In the genomic region with DNA sequence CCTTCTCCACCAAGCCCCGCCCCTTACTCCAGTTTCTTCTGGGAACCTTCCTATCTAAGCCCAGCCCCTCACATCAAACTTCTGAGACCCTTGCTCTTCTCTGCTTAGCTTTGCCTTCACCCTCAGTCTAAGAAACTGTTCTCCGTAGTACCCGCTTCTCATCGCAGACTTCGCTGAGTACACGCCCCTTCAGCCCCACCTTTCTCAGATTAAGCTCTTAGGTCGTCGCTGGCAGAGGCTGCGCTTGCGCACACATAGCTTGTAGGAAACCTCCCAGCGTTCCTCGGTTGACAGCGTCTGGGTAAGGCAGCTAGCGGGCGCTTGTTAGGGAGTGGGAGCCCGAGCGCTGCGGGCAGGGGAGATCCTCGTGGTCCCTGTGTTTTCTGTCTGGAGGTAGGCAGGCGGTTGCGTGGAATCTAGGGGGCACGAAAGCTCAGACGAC, we compare ENCODE assay signal across 8 mouse cellular contexts. TPM values are rescaled to one million over a fixed set of nuclear protein-coding genes. Genes with fewer than 3 reads are reported as not detected.
DNase-seq lines count a peak whose midpoint lies in the region; ATAC-seq and TF ChIP-seq lines count a peak whose summit lies in the region.

Gene Zfp78 (plus strand): TSS at position 234 of the 442 bp plus-strand sequence.

- TF ChIP-seq CTCF in E14TG2a.4 (conservative IDR thresholded peaks at IDR 0.05; ENCODE audit: low read length), result no peak

- peak within 1 kb of the TSS; percentile 80 for H3K4me2 ChIP-seq in heart, embryonic 14.5 days (ENCODE audit: low read length)
- peak within 1 kb of the TSS; percentile 72 for H3K4me2 ChIP-seq in midbrain, embryonic 14.5 days (ENCODE audit: low read length)

- H3K9ac ChIP-seq in heart, embryonic 14.5 days (ENCODE audit: low read length), result peak within 1 kb of the TSS; percentile 74
- H3K9ac ChIP-seq in midbrain, embryonic 14.5 days (replicated peaks; ENCODE audit: low read length), result peak within 1 kb of the TSS; percentile 72

- no peaks in the 10 kb centered on the region for H3K27me3 ChIP-seq in E14TG2a.4 (ENCODE audit: insufficient read depth, low read length)
- no peaks in the 10 kb centered on the region for H3K27me3 ChIP-seq in heart, embryonic 14.5 days (ENCODE audit: control insufficient read depth, insufficient read depth, low read length)
- no peaks in the 10 kb centered on the region for H3K27me3 ChIP-seq in limb, embryonic 10.5 days (ENCODE audit: low read depth, poor library complexity, severe bottlenecking)
- no peaks in the 10 kb centered on the region for H3K27me3 ChIP-seq in midbrain, embryonic 14.5 days (ENCODE audit: control insufficient read depth, insufficient read depth, low read length)

- H3K36me3 ChIP-seq in E14TG2a.4 (ENCODE audit: insufficient read depth, low read length), result no peaks in the 10 kb centered on the region
- no peaks in the 10 kb centered on the region for H3K36me3 ChIP-seq in heart, embryonic 14.5 days (ENCODE audit: control insufficient read depth, insufficient read depth, low read length)
- H3K36me3 ChIP-seq in limb, embryonic 10.5 days, result no peaks in the 10 kb centered on the region
- H3K36me3 ChIP-seq in midbrain, embryonic 14.5 days (ENCODE audit: control insufficient read depth, insufficient read depth, low read length), result no peaks in the 10 kb centered on the region

- H3K9me3 ChIP-seq in E14TG2a.4 (ENCODE audit: low read length), result no peaks in the 10 kb centered on the region
- H3K9me3 ChIP-seq in heart, embryonic 14.5 days (ENCODE audit: control insufficient read depth, low read length), result no peaks in the 10 kb centered on the region
- H3K9me3 ChIP-seq in limb, embryonic 10.5 days (replicated peaks), result no peaks in the 10 kb centered on the region
- H3K9me3 ChIP-seq in midbrain, embryonic 14.5 days (ENCODE audit: control insufficient read depth, low read length), result no peaks in the 10 kb centered on the region

- ATAC-seq in heart, embryonic 14.5 days (ENCODE audit: insufficient number of reproducible peaks, insufficient read depth, low FRiP score, low read depth), result peak; percentile 81
- peak; percentile 84 for ATAC-seq in midbrain, embryonic 14.5 days (ENCODE audit: low FRiP score, low TSS enrichment)

- peak within 1 kb of the TSS; percentile 74 to 85 for H3K27ac ChIP-seq in heart, embryonic 14.5 days (replicated peaks in 1 of 2; ENCODE audit: control insufficient read depth in 1 of 2, insufficient read depth in 1 of 2, low read depth in 2 of 2, low read length in 2 of 2)
- peak within 1 kb of the TSS; percentile 80 for H3K27ac ChIP-seq in limb, embryonic 10.5 days
- peak within 1 kb of the TSS; percentile 96 for H3K27ac ChIP-seq in midbrain, embryonic 14.5 days (replicated peaks; ENCODE audit: low read depth, low read length)

- DNase-seq in heart, adult 11 months, result peak; percentile 99
- DNase-seq in heart, postnatal 4 days, result no peak
- DNase-seq in embryo, embryonic 11 days, result peak; percentile 96
- peak; percentile 84 for DNase-seq in limb, embryonic 10.5 days (ENCODE audit: low spot score)
- DNase-seq in midbrain, embryonic 14.5 days, result peak; percentile 97
- DNase-seq in telencephalon, adult 2 months (ENCODE audit: low read depth, low spot score), result peak; percentile 96

- peaks cover 61% of the 10 kb centered on the region for H3K4me1 ChIP-seq in E14TG2a.4 (replicated peaks; ENCODE audit: low read depth, low read length)
- H3K4me1 ChIP-seq in heart, embryonic 14.5 days (ENCODE audit: control insufficient read depth in 2 of 2, insufficient read depth in 2 of 2, low read length in 2 of 2), result peaks cover 0 to 6% of the 10 kb centered on the region in 2 experiments; a peak in 3 of 4 replicates
- peaks cover 12% of the 10 kb centered on the region; the same call in 1 of the 2 replicates for H3K4me1 ChIP-seq in limb, embryonic 10.5 days
- peaks cover 7% of the 10 kb centered on the region; the same call in 1 of the 2 replicates for H3K4me1 ChIP-seq in midbrain, embryonic 14.5 days (ENCODE audit: control insufficient read depth, insufficient read depth, low read length)

- WGBS in heart, embryonic 14.5 days, result under 1% methylated on average over 23 of the region's 23 CpGs
- under 1% methylated on average over 23 of the region's 23 CpGs for WGBS in limb, embryonic 10.5 days
- WGBS in midbrain, embryonic 14.5 days, result under 1% methylated on average over 23 of the region's 23 CpGs

- peak within 1 kb of the TSS; percentile 89 for H3K4me3 ChIP-seq in E14TG2a.4 (replicated peaks; ENCODE audit: low read length)
- H3K4me3 ChIP-seq in heart, embryonic 14.5 days (ENCODE audit: control insufficient read depth in 1 of 2, insufficient read depth in 1 of 2, low read depth in 1 of 2, low read length in 2 of 2), result peak within 1 kb of the TSS; percentile 51 to 78
- peak within 1 kb of the TSS; percentile 61 for H3K4me3 ChIP-seq in limb, embryonic 10.5 days
- H3K4me3 ChIP-seq in midbrain, embryonic 14.5 days (replicated peaks; ENCODE audit: low read depth, low read length), result peak within 1 kb of the TSS; percentile 48

RNA-seq across cellular contexts. Expression of gene Zfp78, which starts in this region (rescaled TPM):
- total RNA-seq in heart, postnatal 4 days (2021), result 1 to 10 TPM; 1.5 to 2.4 TPM
- 1.6 and 1.8 TPM in 2 replicates for polyA plus RNA-seq in heart, embryonic 14.5 days (2014; fragmentation: Nextera tagmentation; extraction: Ambion mirVana)
- 1.3 and 1.4 TPM in 2 replicates for polyA plus RNA-seq in limb, embryonic 10.5 days (2016; fragmentation: Nextera tagmentation; extraction: Ambion mirVana)
- 6.1 and 6.4 TPM in 2 replicates for polyA plus RNA-seq in midbrain, embryonic 14.5 days (2014; fragmentation: Nextera tagmentation; extraction: Ambion mirVana)
